Mouse (Mus musculus) retina, adult 2 months (tissue): ENCODE data around the gene Mgea5.
"Not testable (repeated sequence)": the region's sequence is repeated elsewhere in the genome, so short reads cannot be mapped to it uniquely, and the experiment has no call there.

Source experiments
- DNase-seq: peaks from one replicate; pipeline ENCODE4 v3.0.0-alpha.2; 2012; ENCODE audit warnings: low read depth, low spot score

Mgea5 gene

DNA sequence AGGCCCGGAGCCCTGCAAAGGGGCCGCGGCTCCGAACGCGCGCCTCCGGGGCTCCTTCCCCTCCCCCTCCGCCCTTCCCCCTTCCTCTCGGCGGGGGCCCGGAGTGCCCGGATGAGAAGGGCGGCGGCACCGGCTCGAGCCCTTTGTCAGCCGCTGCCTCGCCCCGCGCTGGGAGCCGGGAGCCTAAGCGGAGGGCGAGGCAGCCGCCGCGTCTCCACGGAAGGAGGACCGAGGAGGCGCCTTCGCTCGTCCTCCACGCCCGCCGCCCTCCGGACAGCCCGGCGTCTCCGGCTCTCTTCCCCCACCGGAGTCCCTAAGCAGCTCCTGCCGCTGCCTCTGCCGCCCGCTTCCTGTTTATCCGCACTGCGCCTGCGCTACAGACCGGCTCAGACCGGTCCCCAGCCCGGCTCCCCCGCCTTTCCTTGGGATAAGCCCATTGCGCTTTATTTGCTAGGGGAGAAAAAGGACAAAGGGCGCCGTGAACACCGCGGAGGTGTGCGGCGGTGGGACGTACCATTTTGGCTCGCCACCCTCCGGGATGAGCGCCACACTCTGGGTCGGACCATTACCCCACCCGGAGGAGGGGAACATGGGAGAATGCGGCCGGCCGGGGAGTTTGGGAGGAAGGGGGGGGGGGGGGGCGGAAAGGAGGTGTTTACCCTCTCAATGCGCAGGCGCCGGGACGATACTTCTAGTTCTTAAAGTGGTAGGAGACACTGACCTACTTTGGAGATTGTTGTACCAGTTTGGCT is at the start of gene Mgea5:
Gene Mgea5, minus strand, starts transcription at position 657 of the 752 bp plus-strand sequence.
- peak; percentile 99 for DNase-seq

DNA sequence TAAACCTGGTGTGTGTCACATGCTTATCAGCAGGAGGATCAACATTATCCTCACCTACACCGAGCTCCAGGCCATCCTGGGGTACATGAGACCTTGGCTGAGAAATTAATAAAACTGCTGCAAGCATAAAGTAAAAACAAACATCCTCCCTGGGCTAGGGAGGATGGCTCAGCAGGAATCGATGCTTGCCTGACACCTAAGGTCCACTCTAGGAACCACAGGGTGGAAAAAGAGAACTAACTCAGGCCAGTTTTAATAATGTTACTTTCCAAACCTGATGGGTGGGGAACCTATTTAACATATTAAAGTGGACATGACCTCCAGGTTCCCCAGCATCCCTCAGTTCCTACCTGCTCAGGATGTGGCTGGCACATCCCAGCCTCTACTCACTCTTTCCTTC is 47.0 kb upstream of the Mgea5 start:
- no peak for DNase-seq

DNA sequence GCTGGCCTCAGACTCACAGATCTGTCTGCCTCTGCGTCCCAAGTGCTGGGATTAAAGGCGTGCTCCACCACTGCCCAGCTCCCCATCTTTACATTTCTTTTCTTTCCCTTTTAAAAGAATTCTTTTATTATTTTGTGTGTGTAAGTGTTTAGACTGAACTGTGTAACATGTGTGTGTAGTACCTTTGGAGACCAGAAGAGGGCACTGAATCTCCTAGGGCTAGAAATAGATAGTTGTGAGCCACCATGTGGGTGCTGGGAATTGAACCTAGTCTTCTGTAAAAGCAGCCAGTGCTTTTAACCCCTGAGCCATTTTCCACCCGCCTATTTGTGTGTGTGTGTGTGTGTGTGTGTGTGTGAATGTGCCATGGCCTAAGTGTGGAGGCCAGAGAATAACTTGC is 44.1 kb upstream of the Mgea5 start:
- DNase-seq = no peak

DNA sequence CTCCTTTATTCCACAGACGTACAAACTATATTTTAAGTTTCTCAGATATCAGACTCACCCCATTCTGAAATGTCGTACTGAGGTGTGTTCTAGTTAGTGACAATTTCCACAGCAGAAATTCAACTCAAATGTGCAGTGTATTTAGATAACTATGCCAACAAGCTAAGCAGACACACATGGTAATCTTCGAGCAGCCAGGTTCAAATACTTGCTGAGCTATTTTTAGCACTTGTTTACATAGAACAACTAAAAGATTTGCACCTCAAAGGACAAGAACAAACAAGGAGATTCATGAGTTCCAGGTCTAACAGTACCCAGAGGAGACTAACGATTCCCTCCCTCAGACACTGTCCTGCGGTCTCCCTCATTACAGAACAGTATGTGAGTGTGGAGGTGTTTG is 43.5 kb upstream of the Mgea5 start:
- DNase-seq = no peak

DNA sequence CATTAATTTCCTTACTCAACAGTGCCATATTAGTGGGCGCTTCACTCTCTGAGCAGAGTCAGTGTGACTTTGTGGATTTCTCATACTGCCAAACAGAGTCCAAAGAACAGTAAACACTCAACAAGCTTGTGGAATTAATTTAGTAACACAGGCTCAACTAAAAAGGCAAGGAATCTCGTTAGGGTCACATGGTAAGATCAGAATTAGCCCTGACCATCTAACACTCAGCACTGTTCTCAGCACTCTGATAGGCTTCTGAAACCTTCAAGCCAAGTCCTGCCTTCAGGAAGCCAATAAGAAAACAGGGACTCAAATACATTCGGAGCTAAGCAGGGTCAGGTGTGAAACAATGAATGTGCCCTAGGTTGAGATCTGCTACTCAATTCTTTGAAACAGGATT is 42.5 kb upstream of the Mgea5 start:
- DNase-seq = no peak

DNA sequence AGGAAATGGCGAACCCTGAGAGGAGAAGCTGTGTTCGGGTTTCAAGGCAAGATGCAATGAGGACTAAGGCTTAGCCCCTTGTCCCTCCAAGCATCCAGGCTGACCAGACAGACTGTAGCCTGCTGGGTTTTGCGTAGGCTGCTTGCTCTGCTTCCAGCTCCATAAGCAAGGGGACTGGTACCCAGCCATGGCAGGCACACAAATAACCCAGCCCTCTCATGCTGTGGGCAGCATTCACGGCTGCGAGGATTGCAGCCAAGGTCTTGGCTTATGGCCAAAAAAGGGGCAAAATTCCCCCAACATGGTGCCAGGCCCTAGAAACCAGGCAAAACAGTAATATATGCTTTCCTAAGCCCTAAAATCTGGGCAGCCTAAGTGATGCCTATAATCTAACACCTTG is 38.2 kb upstream of the Mgea5 start:
- DNase-seq = no peak

DNA sequence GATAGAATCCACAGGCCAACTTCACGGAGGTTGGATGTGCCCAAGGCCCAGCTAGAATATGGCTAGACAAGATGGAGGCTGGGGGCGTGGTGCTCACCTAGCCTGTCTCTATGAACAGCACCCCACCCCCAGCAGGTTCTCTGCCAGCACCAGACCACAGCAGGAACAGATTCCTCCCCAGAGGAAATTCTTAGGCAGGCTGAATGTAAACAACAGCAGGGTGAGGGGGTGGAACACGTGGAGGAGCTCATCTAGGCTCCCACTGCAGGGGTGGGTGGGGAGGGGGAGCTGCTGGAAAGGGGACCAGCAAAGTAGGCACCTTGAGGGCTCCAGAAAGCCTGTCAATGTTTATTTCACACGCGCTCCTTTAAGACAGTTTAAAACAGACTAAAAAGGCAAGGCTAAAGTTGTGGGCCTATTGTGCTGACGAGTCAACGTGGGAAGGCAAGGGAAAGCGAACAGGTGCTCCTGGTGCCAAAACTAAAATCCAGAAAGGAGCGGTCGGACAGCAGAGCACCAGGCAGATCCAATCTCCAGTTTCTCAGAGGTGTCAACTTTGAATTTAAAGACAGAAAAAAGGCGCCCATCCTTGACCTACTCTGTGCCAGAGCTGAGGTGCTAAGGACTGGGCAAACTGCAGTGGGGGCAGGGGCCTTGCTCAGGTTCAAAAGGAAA is 34.3 kb upstream of the Mgea5 start:
- no peak for DNase-seq

DNA sequence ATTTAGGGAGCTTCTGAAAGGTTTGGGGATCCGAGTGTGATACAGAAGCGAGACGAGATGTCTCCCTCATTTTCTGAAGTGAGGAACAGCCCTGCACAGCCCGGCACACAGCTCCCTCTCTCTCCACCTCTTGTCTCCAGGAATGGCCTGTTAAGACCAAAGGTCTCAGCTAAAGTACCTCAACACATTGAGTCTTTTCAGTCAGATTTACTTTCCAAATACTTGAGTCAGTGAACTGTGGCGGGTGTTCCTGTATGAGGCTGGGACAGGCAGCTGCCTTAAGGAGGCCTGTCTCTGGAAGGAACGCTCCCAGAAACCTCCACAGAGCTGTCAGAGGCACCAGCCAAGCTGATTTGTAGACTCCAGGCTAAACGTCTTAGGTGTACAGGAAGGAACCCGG is 33.1 kb upstream of the Mgea5 start:
- DNase-seq = no peak

DNA sequence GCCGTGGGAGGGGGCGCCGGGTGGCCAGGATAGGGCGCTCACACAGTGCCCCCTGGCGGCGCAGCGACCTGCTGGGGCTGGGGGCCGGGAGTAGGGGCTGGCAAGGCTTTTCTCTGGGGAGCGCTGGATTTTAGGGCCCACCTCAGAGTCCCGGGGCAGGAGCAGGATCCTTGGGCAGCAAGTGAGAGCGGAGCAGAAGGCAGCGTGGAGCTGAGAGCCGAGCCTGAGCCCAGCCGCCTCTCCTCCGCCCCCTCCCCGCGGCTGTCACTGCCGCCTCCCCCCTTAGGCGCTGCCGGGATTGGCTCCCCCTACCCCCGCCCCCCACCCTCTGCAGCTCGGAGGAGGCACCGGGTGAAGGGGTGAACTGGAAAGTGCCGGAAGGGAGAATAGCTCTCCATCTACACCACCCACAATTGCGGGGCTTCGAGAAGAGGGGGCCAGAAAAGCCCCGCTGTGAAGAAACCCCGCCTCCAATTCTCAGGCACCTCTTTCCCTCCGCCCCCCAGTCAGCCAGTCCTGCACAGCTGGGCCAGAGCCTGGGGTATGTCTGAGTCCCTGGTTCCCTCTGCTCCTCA is 32.3 kb upstream of the Mgea5 start, which contains the start of gene Kcnip2:
Gene Kcnip2, minus strand, starts transcription at position 231 of the 575 bp plus-strand sequence.
- no peak for DNase-seq

DNA sequence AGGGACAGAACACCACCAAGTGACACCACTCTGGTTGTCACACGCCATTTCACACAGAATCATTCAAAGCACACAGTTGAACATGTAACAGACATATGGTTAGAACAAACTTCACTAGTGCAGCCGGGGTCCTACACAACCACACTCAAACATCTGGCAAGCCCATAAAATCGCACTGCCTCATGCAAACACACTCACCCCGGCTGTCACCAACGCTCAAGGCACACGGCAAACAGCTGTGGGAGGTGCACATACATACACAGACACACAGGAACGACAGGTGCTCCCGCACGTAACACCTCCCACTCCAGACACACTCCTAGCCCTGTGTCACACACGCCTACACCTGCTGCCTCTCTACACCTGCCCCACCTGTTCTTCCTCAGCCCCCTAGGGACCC is 31.5 kb upstream of the Mgea5 start:
- DNase-seq = no peak

DNA sequence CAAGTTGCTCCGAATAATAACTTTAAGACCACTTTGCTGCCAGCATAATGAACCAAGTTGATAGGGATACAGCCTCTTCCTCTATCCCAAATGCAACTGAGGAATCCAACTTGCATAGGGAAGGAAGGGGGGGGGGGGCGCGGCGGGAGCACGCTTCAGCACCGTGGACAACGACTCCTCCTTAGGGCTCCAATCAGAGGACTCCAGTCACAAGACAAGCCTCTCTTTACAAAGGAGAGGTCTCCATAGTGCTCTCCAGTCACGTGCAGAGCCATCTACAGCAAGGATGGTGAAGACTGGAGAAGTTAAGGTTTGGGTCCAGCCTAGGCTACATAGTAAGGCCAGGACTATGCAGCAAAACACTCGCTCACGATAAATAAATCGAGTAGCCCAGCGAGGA is 30.2 kb upstream of the Mgea5 start:
- DNase-seq = no peak

DNA sequence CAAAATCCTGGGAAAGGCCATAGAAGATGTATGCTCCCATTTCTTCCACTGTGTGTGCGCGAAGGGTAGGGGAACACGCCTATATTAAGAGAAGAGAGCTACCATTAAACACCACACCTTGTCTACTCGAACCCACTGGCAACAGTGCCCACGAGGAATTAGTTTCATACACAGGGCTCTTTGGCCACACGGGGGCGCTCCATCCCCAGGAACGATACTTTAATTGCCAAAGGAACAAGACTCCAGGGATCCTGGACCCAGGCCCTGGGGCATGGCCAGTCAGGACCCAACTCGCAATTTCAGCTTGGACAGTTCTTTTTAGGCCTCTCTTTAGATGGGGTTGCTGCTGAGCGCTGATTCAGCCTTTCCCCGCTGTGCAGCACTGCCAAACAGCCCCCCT is 29.6 kb upstream of the Mgea5 start:
- peak; percentile 57 for DNase-seq

DNA sequence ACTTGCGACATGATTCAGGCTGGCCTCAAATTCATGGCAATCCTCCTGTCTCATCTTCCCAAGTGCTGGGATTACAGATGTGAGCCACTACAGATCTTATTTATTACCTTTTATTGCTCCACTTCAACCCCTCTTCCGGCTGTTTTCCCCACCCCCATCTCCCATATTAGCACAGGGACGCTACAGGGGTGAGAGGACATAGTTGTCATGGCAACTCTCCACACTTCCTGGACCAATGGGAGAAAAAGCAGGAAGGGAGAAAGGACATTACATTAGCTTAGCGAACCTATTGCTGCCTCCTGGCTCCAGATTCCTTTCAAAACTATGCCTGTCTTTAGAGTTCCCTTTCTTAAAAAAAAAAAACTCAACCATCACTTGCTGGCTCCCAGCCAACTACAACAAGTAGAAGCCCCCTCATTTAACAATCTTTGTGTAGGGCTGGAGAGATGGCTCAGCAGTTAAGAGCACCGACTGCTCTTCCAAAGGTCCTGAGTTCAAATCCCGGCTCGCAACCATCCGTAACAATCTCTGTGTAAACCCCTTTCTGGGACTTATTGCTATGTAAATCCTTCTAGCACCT is 29.1 kb upstream of the Mgea5 start:
- DNase-seq = no peak

DNA sequence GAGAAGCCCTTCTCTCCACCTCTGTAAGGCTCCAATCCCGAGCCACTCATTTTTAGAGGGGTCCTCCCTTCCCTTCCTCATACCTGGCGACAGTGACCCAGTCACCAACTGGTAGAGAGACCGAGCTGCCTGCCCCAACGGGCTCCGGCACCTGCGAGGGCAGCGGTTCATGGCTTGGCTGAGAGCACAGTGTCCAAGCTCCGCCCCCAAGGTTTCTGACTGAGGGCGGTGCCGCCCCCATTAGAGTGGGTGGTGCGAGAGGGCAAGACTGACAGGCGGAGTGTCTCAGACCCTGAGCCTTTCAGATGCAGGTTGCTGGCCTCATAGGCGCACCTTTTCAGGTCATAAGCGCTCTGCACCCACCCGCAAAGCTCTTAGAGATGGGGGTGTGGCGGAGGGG is 28.5 kb upstream of the Mgea5 start:
- no peak for DNase-seq

DNA sequence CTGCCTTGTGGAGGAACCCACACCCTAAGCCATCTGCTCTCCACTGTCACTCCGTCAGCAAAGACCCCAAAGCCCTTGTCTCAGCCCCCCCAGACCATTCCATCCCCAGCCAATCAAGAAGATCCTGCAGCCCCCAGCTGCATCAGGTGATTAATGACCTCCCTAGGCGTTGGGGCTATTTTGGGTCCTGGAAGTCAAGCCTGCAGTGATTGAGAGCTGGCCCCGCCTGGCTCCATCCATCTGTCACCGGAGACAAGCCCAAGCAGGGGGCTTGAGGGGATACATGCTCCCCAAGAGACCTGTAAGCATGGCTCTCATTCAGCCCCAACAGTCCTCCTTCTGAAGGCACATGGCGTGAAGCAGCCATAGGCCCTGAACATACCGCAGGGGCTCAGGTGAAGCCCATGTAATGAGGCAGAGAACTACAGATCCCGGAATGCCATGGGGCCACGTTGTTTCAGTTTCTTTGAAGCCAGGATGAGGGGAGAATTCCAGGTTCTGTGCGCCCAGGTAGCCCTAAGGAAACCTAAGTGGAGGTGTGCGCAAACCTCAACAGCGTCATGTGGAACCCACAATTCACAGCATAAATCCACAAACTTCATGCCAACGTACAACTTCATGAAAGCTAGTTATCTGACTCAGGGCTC is 27.5 kb upstream of the Mgea5 start:
- DNase-seq = no peak

DNA sequence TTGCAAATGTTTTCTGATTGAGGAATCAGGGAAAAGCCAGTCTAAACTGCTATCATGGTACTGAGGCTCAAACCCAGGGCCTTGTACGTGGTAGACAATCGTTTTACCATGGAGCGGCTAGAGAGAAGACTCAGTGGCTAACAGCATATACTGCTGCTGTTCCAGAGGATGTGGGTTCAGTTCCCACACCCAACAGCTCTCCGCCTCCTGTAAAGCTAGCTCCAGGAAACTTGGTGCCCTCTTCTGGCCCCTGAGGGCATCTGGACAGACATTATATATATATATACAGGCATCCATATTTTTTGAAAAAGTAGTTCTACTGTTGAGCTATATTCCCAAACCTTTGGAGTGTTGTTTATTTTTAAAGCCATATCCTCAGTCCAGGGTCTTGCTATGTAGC is 24.1 kb upstream of the Mgea5 start:
- DNase-seq = no peak

DNA sequence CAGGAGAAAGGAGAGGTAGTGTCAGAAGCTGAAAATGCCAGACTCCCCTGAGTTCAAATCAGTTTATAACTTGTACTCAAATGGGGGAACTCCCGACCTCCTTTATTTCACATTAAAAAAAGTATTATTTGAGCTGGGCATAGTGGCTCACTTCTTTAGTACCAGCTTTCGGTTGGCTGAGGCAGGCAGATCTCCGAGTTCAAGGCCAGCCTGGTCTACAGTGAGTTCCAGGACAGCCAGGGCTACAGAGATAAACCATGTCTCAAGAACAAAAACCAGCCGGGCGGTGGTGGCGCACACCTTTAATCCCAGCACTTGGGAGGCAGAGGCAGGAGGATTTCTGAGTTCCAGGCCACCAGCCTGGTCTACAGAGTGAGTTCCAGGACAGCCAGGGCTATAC is 22.2 kb upstream of the Mgea5 start:
- not testable (repeated sequence) for DNase-seq

DNA sequence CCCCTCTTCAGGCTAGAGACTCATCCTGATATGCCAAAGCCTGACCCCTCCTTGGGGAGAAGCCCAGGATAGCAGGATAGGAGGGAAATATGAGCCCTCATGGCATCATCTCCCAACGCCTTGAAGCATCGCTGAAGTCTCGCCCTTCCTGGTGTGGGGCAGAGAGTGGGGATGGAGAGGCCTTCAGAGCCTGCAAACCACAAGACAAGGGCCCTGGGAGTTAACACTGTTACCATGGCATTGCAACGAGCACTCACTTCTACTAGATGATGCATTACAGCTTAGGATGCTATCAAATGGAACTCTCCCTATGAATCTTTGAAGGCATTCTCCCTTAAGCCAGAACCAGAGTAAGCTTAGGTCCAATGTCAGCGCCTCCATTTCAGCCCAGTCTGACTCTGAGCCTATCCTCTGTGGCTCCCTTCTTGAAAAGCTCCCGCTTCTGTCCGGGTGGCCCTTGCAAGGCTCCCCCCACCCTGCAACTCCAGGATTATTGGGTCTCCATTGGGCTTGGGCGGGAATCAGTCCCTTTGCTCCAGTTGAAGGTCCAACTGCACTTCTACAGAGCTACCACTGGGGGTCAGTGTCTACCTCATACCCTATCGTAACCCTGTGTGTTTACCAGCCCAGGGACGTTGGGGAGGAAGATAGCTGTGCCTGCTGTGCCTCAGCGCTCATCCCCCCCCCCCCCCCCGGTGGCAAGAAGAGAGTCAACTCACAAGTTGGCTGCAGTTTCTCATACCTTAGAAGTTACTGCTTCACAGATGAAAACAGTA is 21.1 kb upstream of the Mgea5 start:
- no peak for DNase-seq

DNA sequence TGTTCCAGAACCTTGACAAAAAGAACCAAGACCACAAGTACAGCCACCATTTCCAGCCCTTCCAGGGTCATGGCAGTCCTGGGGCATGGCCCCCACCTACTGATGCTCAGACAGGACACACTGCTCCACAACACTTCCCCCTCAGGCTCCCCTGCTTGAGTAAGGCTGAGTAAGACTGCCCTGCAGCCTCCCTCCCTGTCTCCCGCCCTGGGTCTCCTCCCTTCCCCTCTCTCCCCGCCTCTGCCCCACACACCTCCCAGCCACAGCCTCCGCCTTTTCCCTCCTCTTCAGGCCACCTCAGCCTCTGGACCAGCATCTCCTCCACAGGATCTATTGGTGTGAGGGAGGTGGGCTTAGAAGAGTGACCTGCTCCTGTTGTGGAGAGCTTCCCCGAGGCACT is 19.8 kb upstream of the Mgea5 start:
- no peak for DNase-seq

DNA sequence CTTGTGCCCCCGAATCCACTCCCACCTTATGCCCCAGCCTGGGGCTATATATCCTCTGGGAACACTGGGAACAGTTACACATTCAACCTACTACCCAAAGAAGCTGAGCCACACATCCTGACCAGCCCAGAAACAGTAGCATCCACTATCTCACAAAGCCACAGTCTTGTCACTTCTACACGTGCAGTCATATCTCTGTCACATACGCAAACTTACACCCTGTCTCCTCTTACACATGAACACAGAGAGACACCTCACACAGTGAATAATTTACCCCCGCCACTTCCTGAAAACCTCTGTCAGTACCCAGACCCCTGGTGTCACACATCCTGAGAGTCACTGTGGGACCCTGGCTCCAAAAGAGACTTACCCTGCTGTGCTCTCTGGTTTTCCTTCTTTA is 19.1 kb upstream of the Mgea5 start:
- DNase-seq = no peak

DNA sequence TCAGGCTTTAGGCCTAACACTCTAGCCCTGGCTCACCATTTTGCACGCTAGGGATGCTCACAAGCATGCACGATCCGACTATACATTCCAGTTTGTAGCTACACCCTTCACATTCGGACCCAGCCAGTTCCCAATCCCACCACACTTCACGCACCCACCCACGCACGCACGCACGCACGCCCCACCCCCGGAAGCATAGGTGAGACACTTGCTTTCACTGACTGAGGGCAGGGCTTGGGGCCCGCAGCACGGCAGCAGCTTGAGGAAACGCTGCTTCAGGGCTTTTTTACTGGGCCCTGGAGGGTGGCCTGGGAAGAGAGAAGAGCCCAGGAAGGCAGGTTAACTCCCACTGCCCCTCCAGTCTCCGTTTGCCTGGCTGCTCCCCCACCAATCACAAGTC is 13.2 kb upstream of the Mgea5 start:
- DNase-seq = no peak
